Mouse (Mus musculus) megakaryocyte, embryonic 14.5 days (primary cell): ENCODE results near the gene Pias4. TPM values are rescaled to one million over a fixed set of nuclear protein-coding genes. Genes with fewer than 3 reads are reported as not detected.

ENCODE experiments used
- H3K27me3 ChIP-seq: replicated peaks from 2 replicates; pipeline ENCODE3; 2012; ENCODE audit warnings: inconsistent platforms
- H3K36me3 ChIP-seq: replicated peaks from 2 replicates; pipeline ENCODE3; 2012; ENCODE audit warnings: low read length, inconsistent platforms, mixed read lengths
- H3K4me1 ChIP-seq: 2 replicates; pipeline ENCODE4 v1.6.1; 2012; ENCODE audit warnings: inconsistent platforms
- H3K4me3 ChIP-seq: replicated peaks from 2 replicates; pipeline ENCODE3; 2012; ENCODE audit warnings: moderate library complexity, mild to moderate bottlenecking, inconsistent platforms
- H3K9me3 ChIP-seq: 2 replicates; pipeline ENCODE4 v1.6.1; 2012; ENCODE audit warnings: inconsistent platforms
- FLI1 ChIP-seq: IDR thresholded peaks from 2 replicates; pipeline ENCODE4 v1.6.1; 2012; ENCODE audit warnings: low read length, inconsistent platforms, mixed read lengths
- GATA1 ChIP-seq: IDR thresholded peaks from 3 replicates; pipeline ENCODE4 v1.6.1; 2012; ENCODE audit warnings: mixed read lengths, low read length, inconsistent platforms, borderline replicate concordance
- polyA plus RNA-seq: library from polyadenylated mRNA; stranded (reverse); fragments of >175 nt; gene quantifications from 2 replicates; pipeline ENCODE4 v1.2.3, GENCODE M21; 2012; ENCODE audit warnings: low replicate concordance; ENCODE audit not compliant: insufficient read depth

The Pias4 gene
- polyA plus RNA-seq, 1 experiment, result 95.2 TPM

DNA sequence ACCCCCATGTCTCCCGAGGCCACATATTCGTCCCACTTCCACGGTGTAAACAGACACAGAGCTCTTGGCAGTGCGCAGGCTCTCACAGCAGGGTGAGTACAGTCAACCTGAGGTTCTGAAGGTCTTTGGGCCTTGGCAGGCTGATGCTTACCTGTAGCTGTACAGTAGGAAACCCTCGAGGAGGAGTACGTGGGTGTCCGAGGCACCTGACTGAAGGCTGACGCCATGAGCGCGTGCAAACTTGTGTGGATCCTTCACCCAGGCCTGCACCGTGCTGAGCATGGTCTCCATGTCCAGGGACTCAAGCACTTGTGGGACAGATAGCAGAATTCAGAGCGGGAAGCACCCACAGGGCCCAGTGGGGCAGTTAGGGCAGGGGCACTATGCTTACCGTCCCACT lies 32.4 kb upstream of the Pias4 start:
- Histone ChIP-seq H3K36me3 (no peaks in the 10 kb centered on the region), H3K4me3 (no peak overlapping the region), H3K9me3 (no peaks in the 10 kb centered on the region), H3K4me1 (peaks cover 45% of the 10 kb centered on the region), H3K27me3 (peaks cover 68% of the 10 kb centered on the region)
- no peak for TF ChIP-seq GATA1
- TF ChIP-seq FLI1, result no peak

DNA sequence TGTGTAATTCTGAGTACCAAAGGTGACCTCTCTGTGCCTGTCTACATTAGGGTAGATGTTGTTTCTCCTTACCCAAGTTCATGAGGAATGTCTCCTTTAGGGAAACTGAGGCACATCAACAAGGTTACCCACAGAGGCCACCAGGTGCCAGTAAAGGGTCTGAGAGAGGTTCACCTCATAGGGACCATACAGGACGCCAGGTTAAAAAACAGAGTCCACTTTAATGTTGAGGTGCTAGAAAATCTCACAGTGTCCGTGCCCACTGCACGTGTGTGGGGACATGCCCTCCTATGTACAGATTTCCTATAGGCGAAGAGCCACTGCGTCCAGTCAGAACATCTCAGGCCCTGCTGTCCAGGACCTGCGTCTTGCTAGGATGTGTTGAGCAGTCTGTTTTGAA lies 31.3 kb upstream of the Pias4 start:
- Histone ChIP-seq H3K36me3 (no peaks in the 10 kb centered on the region), H3K4me3 (no peak overlapping the region), H3K27me3 (peaks cover 69% of the 10 kb centered on the region), H3K9me3 (no peaks in the 10 kb centered on the region), H3K4me1 (peaks cover 52% of the 10 kb centered on the region)
- TF ChIP-seq GATA1 (no peak), FLI1 (no peak)

DNA sequence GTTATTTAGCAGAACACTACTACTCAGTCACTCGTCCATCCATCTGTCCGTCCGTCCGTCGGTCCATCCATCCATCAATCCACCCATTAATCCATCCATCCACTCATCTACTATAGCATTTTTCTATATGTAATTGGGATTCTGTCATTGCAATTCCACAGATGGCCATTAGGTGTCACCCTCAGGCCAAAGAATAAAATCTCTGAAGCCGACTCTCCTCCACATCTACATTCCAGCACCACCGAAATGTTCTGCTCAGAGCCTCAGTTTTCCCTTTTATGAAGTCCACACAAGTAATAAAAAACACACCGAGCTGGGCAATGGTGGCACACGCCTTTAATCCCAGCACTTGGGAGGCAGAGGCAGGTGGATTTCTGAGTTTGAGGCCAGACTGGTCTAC lies 30.5 kb upstream of the Pias4 start:
- Histone ChIP-seq H3K4me3 (no peak overlapping the region), H3K9me3 (no peaks in the 10 kb centered on the region), H3K4me1 (peaks cover 50% of the 10 kb centered on the region), H3K27me3 (peaks cover 68% of the 10 kb centered on the region), H3K36me3 (no peaks in the 10 kb centered on the region)
- TF ChIP-seq FLI1, result no peak
- TF ChIP-seq GATA1, result no peak

DNA sequence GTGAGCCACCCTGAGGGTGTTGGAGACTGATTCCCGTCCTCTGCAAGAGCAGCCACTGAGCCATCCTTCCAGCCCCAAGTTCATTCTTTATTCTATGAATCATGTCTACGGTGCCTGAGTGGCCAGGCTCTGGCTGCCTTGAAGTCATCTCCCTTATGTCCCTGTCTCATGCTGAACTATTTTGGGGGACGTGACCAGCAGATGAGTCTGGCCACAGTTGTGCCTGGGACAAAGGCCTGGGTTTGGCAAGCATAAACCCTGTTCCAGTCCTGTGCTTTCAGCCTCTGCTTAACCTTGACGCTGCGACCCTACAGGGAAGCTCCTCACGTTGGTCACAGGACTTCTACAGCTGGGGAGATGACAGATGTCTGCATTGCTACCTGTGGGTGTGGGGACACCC lies 29.6 kb upstream of the Pias4 start:
- Histone ChIP-seq H3K36me3 (no peaks in the 10 kb centered on the region), H3K4me3 (no peak overlapping the region), H3K4me1 (peaks cover 53% of the 10 kb centered on the region), H3K27me3 (peaks cover 68% of the 10 kb centered on the region), H3K9me3 (no peaks in the 10 kb centered on the region)
- no peak for TF ChIP-seq GATA1
- TF ChIP-seq FLI1, result no peak

GRCm38 (mm10) chr10:81196470-81197065 lies 28.8 kb upstream of the Pias4 start:
- Histone ChIP-seq H3K4me1 (peaks cover 53% of the 10 kb centered on the region), H3K4me3 (no peak overlapping the region), H3K9me3 (no peaks in the 10 kb centered on the region), H3K36me3 (peaks cover 1% of the 10 kb centered on the region), H3K27me3 (peaks cover 67% of the 10 kb centered on the region)
- TF ChIP-seq GATA1 (no peak), FLI1 (no peak)

- TF ChIP-seq FLI1 (no peak), GATA1 (no peak)
- Histone ChIP-seq H3K4me1 (peaks cover 57% of the 10 kb centered on the region), H3K27me3 (peaks cover 56% of the 10 kb centered on the region), H3K4me3 (no peak overlapping the region), H3K36me3 (peaks cover 14% of the 10 kb centered on the region), H3K9me3 (no peaks in the 10 kb centered on the region)
Observed at GRCm38 (mm10) chr10:81195300-81195699, 27.6 kb upstream of the Pias4 start.

DNA sequence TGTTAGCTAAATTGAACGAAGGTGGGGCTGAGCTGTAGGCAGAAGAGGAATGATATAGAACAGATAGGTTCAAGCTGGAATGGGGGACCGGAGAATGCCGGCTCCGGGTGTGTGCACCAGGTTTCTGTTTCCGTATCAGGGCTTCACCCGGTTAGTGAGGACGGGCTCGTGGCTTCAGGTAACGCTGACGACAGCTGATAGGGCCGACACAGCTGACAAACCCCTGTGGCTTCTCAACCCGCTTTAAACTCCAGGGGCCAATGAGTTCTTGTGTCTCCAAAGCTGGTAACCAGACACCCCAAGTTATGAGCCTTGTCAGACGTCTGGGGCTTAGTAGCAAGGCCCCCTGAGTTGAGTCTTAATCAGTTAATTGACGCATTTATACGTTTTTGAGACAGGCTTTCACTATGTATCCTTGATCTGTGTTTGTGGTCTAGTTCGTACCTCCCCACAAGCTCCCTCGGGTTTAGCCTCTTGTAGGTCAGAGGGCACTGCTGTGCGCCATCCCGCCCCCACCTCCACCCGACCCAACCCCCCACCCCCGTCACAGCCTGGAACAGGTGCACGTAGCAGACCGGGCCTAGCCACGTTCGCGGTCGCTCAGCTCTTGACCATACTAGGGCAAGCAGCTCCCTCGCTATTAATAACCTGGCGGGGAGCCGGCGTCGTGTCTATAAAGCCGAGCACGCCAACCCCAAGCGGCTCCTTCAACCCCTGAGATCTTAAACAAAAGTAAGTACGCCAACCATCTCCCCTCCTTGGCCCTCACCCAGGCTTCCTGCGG lies 26.5 kb upstream of the Pias4 start:
- Histone ChIP-seq H3K4me3 (peak overlapping the region; percentile 76), H3K27me3 (peaks cover 45% of the 10 kb centered on the region), H3K9me3 (no peaks in the 10 kb centered on the region), H3K4me1 (peaks cover 57% of the 10 kb centered on the region), H3K36me3 (peaks cover 23% of the 10 kb centered on the region)
- TF ChIP-seq GATA1 (no peak), FLI1 (no peak)

DNA sequence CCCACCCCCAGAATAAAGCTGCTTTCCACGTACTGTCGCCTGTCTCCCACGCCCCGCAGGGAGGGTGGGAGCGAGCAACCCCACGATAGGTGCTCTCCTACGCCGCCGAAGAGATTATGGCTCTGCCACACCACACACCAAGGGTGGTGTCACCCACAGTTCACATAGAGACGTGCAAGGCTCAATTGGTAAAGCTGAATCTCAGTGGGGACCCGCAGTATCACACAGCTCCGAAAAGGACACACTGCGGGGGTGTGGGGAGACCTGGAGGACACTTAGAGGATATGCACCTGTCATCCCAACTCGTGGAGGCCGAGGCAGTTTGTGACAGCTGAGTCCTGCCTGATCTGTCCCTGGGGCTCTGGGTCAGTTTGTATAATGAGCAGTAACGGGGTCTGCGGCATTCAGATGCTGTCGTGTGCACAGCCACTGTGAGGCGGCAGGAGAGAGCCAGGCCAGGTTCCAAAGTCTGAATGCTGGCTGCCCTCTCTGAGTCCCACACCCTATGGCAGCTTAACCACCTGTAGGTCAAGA lies 25.3 kb upstream of the Pias4 start:
- H3K4me3 ChIP-seq, result peak overlapping the region; percentile 98
- peaks cover 57% of the 10 kb centered on the region for H3K4me1 ChIP-seq
- H3K27me3 ChIP-seq, result peaks cover 39% of the 10 kb centered on the region
- H3K36me3 ChIP-seq, result peaks cover 33% of the 10 kb centered on the region
- H3K9me3 ChIP-seq, result peaks cover 5% of the 10 kb centered on the region
- TF ChIP-seq GATA1, result no peak
- TF ChIP-seq FLI1, result no peak

- Histone ChIP-seq H3K4me3 (peak overlapping the region; percentile 98), H3K4me1 (peaks cover 59% of the 10 kb centered on the region), H3K9me3 (peaks cover 5% of the 10 kb centered on the region), H3K36me3 (peaks cover 39% of the 10 kb centered on the region), H3K27me3 (peaks cover 37% of the 10 kb centered on the region)
- TF ChIP-seq GATA1 (no peak), FLI1 (no peak)
Observed at GRCm38 (mm10) chr10:81192270-81192967, 24.7 kb upstream of the Pias4 start.
